Mouse (Mus musculus): ENCODE results near the gene Bsg. TPM values are rescaled to one million over a fixed set of nuclear protein-coding genes. Genes with fewer than 3 reads are reported as not detected.
A peak's percentile ranks its signal among the peaks of the same experiment; 100 is the strongest.

The Bsg gene
- polyA plus RNA-seq, 1 experiment from 2014 or later = 819 TPM

DNA sequence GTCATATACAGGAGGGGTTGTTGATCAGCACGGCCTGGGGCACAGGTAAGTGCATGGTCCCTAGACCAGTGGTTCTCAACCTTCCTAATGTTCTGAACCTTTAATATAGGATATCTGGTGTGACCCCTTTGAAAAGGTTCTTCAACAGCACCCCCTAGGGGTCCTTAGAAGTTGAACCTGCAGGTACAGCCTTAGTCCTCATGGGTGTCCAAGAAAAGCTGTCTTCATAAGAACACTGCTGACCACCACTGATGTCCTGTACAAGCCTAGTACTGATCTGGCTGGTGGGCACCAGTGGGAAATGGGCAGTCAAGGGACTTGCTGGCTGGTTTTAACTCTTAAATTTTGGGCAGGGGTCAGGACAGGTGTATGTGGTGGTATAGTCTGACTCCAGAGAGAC, 7.7 kb downstream of the Bsg start:
- H3K4me2 ChIP-seq = no peak overlapping the region
- peaks cover 17% of the 10 kb centered on the region for H3K4me1 ChIP-seq
- no peak overlapping the region for H3K27ac ChIP-seq
- no peaks in the 10 kb centered on the region for H3K9me3 ChIP-seq
- 89% methylated on average over 1 of the region's 1 CpGs for WGBS
- H3K4me3 ChIP-seq = no peak overlapping the region
- peaks cover 16% of the 10 kb centered on the region for H3K27me3 ChIP-seq (replicated peaks)
- H3K36me3 ChIP-seq (replicated peaks) = peaks cover 22% of the 10 kb centered on the region
- ATAC-seq (replicated peaks) = 0 out of 2 replicates have a peak, but pooled peaks have one; percentile 10
- H3K9ac ChIP-seq = no peak overlapping the region

DNA sequence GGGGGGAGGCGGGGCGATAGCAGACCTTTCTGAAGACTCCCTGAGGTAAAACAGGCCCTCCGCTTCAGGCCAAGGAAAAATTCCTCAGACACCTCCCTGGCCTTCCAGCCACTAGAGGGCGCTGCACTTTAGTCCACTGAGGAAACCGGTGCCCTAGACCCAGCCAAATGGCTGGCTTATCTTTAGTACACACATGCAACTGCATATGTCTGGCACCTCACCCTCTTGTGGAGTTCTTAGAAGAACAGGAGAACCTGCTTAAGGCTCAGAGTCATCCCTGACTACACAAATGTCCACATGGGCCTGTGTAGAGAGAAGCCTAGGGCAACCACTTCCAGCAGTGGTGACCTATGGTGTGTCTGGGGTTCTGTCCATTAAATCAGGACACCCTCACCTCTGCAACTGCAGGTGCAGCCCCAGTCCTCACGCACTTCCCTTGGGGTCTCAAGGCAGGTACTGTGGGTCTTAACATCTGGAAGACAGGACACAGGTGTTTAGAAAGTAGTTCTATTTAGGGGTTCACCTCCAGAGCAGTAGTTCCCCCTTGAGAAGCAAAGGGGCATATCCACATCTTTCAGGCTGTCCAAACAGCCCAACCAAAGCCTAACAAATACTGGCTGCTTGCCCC, 8.3 kb downstream of the Bsg start:
- Histone ChIP-seq H3K36me3 (replicated peaks) (peaks cover 22% of the 10 kb centered on the region), H3K4me3 (no peak overlapping the region), H3K4me1 (peaks cover 17% of the 10 kb centered on the region), H3K27ac (no peak overlapping the region), H3K9ac (no peak overlapping the region), H3K27me3 (replicated peaks) (peaks cover 22% of the 10 kb centered on the region), H3K9me3 (no peaks in the 10 kb centered on the region), H3K4me2 (no peak overlapping the region)
- 17% methylated on average over 4 of the region's 6 CpGs for WGBS
- ATAC-seq (replicated peaks) = no peak

DNA sequence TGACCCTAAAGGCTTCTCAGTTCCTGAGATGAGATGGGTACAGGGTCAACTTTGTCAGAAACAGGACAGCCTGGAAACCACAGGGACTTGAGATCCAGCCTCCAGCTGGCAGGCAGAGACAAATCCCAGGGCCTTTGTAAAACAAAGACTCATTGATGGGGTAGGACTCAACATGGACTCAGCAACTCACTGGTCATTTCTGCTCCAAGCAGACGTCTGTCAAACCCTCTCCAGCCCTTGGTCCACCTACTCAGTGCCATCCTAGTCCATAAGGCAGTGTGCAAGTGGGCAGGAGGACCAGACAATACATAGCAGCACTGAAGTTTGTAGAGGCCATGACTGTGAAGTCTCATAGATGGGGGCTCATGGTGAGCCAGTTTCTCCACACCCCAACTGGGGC, 8.9 kb downstream of the Bsg start:
- peaks cover 22% of the 10 kb centered on the region for H3K36me3 ChIP-seq (replicated peaks)

DNA sequence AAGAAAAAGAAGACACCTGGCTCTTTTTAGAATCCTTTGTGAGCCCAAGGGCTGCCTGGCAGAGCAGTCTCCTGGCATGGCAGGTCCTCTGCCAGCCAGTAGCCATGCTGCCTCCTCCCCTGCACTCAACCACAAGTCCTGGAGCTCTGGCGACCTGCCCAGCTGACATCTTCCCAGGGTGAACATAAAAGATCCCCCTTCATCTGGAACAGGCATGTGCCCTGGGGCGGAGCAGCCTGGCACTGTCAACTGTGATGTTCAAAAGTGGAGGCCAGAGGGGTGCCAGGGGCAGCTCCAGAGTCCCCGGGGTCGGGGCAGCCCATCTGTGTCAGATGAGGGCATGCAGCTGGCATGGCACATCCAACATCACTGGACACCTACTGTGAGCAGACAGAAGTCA, 10.7 kb downstream of the Bsg start:
- ATAC-seq (replicated peaks) = no peak
- H3K27ac ChIP-seq = no peak overlapping the region

More for the DNA sequence above, 8.9 kb downstream of the Bsg start:
- Histone ChIP-seq H3K9me3 (no peaks in the 10 kb centered on the region), H3K27ac (no peak overlapping the region), H3K4me2 (no peak overlapping the region), H3K9ac (no peak overlapping the region), H3K4me1 (peaks cover 20% of the 10 kb centered on the region), H3K4me3 (no peak overlapping the region), H3K27me3 (replicated peaks) (peaks cover 27% of the 10 kb centered on the region)
- no peak for ATAC-seq (replicated peaks)
- WGBS = 17% methylated on average over 1 of the region's 1 CpGs

DNA sequence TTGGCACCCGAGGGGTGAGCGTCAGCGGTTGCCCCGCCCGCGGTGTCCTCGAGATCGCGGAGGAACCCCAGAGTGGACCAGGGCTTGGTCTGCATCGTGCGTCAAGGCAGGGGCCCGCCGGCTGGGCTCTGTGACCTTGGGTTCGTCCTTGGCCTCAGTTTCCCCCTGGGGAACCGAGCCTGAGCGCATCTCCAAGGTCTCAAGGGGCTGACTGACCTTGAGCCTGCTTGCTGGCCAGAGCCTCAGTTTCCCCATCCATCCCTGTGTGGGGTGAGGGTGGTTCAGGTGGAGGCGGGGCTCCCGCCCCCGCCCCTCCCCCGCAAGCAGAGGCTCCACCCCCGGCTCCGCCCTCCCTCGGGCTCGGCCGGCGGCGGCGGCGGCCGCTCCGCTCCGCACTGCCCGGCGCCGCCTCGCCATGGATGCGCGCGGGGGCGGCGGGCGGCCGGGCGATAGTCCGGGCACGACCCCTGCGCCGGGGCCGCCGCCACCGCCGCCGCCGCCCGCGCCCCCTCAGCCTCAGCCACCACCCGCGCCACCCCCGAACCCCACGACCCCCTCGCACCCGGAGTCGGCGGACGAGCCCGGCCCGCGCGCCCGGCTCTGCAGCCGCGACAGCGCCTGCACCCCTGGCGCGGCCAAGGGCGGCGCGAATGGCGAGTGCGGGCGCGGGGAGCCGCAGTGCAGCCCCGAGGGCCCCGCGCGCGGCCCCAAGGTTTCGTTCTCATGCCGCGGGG, 12.1 kb downstream of the Bsg start, which contains the start of gene Hcn2:
Gene Hcn2, plus strand, starts transcription at position 381 of the 734 bp plus-strand sequence.
- 2% methylated on average over 57 of the region's 91 CpGs for WGBS
- H3K9ac ChIP-seq = peak within 1 kb of the TSS; percentile 73
- no peaks in the 10 kb centered on the region for H3K9me3 ChIP-seq
- peak; percentile 53 for ATAC-seq (replicated peaks)
- H3K36me3 ChIP-seq (replicated peaks) = peaks cover 7% of the 10 kb centered on the region; the same call in 1 of the 2 replicates
- peak within 1 kb of the TSS; percentile 84 for H3K4me2 ChIP-seq
- H3K4me3 ChIP-seq = peak within 1 kb of the TSS; percentile 74
- peak within 1 kb of the TSS; percentile 69 for H3K27ac ChIP-seq
- peaks cover 24% of the 10 kb centered on the region for H3K4me1 ChIP-seq
- peaks cover 41% of the 10 kb centered on the region for H3K27me3 ChIP-seq (replicated peaks)

More for the DNA sequence above, 10.7 kb downstream of the Bsg start:
- peaks cover 22% of the 10 kb centered on the region for H3K36me3 ChIP-seq (replicated peaks)
- H3K9ac ChIP-seq = no peak overlapping the region
- no peak overlapping the region for H3K4me3 ChIP-seq
- H3K27me3 ChIP-seq (replicated peaks) = peaks cover 41% of the 10 kb centered on the region
- H3K4me1 ChIP-seq = peaks cover 24% of the 10 kb centered on the region
- no peaks in the 10 kb centered on the region for H3K9me3 ChIP-seq
- WGBS = 58% methylated on average over 4 of the region's 4 CpGs
- no peak overlapping the region for H3K4me2 ChIP-seq

DNA sequence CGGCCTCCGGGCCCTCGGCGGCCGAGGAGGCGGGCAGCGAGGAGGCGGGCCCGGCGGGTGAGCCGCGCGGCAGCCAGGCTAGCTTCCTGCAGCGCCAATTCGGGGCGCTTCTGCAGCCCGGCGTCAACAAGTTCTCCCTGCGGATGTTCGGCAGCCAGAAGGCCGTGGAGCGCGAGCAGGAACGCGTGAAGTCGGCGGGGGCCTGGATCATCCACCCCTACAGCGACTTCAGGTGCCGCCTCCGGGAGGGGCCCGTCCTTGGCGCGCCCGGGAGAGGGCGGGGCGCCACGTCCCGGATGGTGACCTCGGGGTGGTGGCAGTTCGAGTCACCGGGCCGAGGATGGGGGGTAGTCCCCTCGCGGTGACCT, 12.7 kb downstream of the Bsg start:
- H3K27me3 ChIP-seq (replicated peaks) = peaks cover 41% of the 10 kb centered on the region
- peak overlapping the region; percentile 73 for H3K9ac ChIP-seq
- ATAC-seq (replicated peaks) = peak; percentile 22
- peaks cover 2% of the 10 kb centered on the region; the same call in 1 of the 2 replicates for H3K36me3 ChIP-seq (replicated peaks)
- H3K4me2 ChIP-seq = peak overlapping the region; percentile 84
- H3K9me3 ChIP-seq = no peaks in the 10 kb centered on the region
- H3K4me3 ChIP-seq = peak overlapping the region; percentile 74
- peak overlapping the region; percentile 69 for H3K27ac ChIP-seq
- H3K4me1 ChIP-seq = peaks cover 24% of the 10 kb centered on the region
- WGBS = under 1% methylated on average over 42 of the region's 44 CpGs

DNA sequence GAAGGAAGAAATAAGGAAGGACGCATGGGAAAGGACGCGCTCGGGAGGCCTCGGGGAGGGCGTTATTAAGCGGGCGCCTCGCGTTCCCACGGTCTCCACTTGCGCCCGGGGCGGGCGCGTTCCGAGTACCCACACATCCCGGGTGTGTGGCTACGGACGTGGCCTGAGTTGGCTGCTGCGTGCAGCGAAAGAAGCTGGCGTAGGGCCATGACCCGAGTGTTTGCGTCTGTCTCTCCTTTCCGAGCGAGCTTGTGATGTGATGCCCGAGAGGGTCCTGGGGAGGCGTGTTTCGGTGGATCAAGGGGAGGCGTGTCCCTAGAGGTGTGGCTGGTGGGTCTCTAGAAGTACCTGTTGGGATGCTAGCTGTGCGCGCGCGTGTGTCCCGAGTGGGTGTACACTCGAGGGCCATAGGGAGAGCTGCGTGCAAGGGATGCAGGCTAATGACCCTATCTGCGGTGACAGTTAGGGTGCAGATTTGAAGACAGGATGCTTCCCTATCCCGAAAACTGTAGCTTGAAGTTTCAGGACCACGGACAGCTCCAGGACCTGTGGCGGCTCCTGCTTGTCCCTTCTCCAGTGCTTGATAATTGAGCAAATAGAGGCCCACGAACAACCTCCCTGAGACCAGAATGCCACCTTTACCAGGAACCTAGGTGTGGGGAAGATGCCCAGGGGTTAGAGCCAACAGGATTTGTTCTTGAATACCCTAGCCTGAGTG, 13.5 kb downstream of the Bsg start:
- ATAC-seq (replicated peaks) = no peak
- Histone ChIP-seq H3K27ac (no peak overlapping the region), H3K4me1 (peaks cover 24% of the 10 kb centered on the region), H3K36me3 (replicated peaks) (no peaks in the 10 kb centered on the region), H3K4me2 (peak overlapping the region; percentile 84), H3K4me3 (peak overlapping the region; percentile 74), H3K9me3 (no peaks in the 10 kb centered on the region), H3K9ac (peak overlapping the region; percentile 73), H3K27me3 (replicated peaks) (peaks cover 41% of the 10 kb centered on the region)
- 4% methylated on average over 43 of the region's 43 CpGs for WGBS

DNA sequence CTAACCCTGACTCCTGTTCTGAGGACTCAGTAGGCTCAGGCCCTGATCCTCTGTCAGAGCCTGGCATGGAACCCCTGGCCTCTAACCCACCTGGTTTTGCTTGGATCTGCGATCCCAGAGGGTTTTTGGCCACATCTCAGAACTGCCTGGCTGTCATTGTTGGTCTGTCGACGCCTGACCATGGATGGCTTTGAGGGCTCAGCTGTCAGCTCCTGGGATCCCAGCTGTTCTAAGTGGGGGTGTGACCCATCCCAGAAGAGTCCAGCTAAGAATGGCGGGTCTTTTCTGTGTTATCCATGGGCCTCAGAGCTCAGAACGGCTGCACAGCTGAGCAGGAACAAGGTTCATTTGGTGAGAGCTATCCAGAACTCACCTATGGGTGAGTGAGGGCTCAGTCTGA, 16.8 kb downstream of the Bsg start:
- Histone ChIP-seq H3K4me1 (peaks cover 22% of the 10 kb centered on the region), H3K9ac (no peak overlapping the region), H3K36me3 (replicated peaks) (no peaks in the 10 kb centered on the region), H3K27me3 (replicated peaks) (peaks cover 28% of the 10 kb centered on the region), H3K4me2 (no peak overlapping the region), H3K9me3 (no peaks in the 10 kb centered on the region), H3K4me3 (no peak overlapping the region), H3K27ac (no peak overlapping the region)
- whole genome bisulfite sequencing = 64% methylated on average over 5 of the region's 5 CpGs
- ATAC-seq (replicated peaks) = no peak

DNA sequence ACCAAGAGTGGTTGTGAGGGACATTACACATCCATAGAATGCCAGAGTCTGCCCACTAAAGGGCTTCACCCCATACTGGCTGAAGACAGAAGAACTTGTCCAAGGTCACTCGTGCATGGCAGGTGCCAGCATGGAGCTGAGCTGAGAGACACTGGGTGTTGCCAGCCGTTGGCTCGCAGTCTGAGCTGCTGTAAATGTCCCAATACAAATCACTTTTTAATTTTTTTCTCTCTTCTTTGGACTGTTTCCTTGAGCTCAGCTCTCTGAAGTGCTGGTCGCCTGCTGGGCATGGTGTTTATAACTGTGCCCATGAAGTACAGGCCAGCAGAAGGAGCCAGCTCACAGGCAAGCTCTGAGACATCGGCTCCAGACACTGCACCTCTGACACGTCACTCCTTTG, 18.8 kb downstream of the Bsg start:
- Histone ChIP-seq H3K9ac (no peak overlapping the region), H3K4me2 (no peak overlapping the region), H3K4me3 (no peak overlapping the region), H3K9me3 (no peaks in the 10 kb centered on the region), H3K4me1 (peaks cover 5% of the 10 kb centered on the region), H3K36me3 (replicated peaks) (no peaks in the 10 kb centered on the region), H3K27me3 (replicated peaks) (peaks cover 15% of the 10 kb centered on the region), H3K27ac (no peak overlapping the region)
- 50% methylated on average over 6 of the region's 6 CpGs for WGBS
- no peak for ATAC-seq (replicated peaks)

DNA sequence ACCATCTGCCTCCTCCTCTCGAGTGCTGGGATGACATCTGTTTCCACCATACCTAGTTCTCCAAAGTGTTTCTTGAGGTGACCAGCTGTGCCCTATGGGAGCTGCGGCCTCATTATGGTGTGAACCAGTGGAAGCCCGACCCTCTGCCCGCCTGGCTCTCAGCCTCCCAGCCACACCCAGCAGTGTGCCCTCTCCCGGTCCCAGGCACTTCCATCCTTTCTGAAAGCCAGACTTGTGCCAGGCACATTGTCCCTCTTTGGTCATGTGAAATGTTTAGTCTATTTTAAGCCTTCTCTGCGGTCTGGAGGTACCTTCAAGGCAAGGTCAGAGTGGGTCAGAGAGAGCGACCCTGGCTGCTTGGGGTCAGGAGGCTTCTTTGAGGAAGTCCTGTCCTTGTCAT, 19.4 kb downstream of the Bsg start:
- no peak overlapping the region for H3K27ac ChIP-seq

DNA sequence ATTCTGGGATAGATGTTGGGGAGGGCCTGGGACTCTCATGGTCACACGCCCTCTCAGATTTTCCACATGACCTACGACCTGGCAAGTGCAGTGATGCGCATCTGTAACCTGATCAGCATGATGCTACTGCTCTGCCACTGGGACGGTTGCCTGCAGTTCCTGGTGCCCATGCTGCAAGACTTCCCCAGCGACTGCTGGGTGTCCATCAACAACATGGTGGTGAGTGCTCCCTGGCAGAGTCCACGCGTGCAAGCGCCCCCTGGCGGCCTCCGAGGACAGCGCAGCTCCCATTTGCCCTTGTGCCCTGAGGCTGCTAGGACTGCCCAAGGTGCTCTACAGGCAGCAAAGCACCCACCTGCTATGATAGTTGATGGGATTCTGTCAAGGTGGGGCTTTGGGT, 21.8 kb downstream of the Bsg start:
- Histone ChIP-seq H3K4me2 (no peak overlapping the region), H3K36me3 (replicated peaks) (no peaks in the 10 kb centered on the region), H3K9me3 (no peaks in the 10 kb centered on the region), H3K27ac (no peak overlapping the region), H3K27me3 (replicated peaks) (no peaks in the 10 kb centered on the region), H3K9ac (no peak overlapping the region), H3K4me1 (no peaks in the 10 kb centered on the region), H3K4me3 (no peak overlapping the region)
- WGBS = 29% methylated on average over 11 of the region's 11 CpGs
- ATAC-seq (replicated peaks) = no peak

More for the DNA sequence above, 19.4 kb downstream of the Bsg start:
- H3K4me3 ChIP-seq = no peak overlapping the region
- no peak for ATAC-seq (replicated peaks)
- no peaks in the 10 kb centered on the region for H3K36me3 ChIP-seq (replicated peaks)
- peaks cover 9% of the 10 kb centered on the region for H3K27me3 ChIP-seq (replicated peaks)
- no peaks in the 10 kb centered on the region for H3K4me1 ChIP-seq
- H3K9ac ChIP-seq = no peak overlapping the region
- WGBS = 92% methylated on average over 7 of the region's 7 CpGs
- H3K4me2 ChIP-seq = no peak overlapping the region
- no peaks in the 10 kb centered on the region for H3K9me3 ChIP-seq
